Mouse (Mus musculus) spleen, postnatal 14 days (tissue): Measurements from ENCODE around the gene Cdhr5.

ENCODE experiments used
- DNase-seq, 2 experiments: peaks; one replicate each; pipeline ENCODE4 v3.0.0; 2021 to 2022; ENCODE audit warnings: low spot score in 2 of 2

The Cdhr5 gene

GRCm38 (mm10) chr7:141222696-141223215 lies 53.8 kb downstream of the Cdhr5 start:
- no peak for DNase-seq

- DNase-seq: peak in 1 of 2 experiments; percentile 22
Observed at GRCm38 (mm10) chr7:141222126-141222467, 54.5 kb downstream of the Cdhr5 start.

GRCm38 (mm10) chr7:141221249-141222125 lies 55.1 kb downstream of the Cdhr5 start:
- peak; percentile 93 to 94 for DNase-seq

GRCm38 (mm10) chr7:141220377-141220776 lies 56.2 kb downstream of the Cdhr5 start:
- no peak for DNase-seq

- no peak for DNase-seq
Observed at GRCm38 (mm10) chr7:141219558-141220099, 57.0 kb downstream of the Cdhr5 start.
